ENCODE assay signal across 13 mouse cellular contexts in the genomic region with DNA sequence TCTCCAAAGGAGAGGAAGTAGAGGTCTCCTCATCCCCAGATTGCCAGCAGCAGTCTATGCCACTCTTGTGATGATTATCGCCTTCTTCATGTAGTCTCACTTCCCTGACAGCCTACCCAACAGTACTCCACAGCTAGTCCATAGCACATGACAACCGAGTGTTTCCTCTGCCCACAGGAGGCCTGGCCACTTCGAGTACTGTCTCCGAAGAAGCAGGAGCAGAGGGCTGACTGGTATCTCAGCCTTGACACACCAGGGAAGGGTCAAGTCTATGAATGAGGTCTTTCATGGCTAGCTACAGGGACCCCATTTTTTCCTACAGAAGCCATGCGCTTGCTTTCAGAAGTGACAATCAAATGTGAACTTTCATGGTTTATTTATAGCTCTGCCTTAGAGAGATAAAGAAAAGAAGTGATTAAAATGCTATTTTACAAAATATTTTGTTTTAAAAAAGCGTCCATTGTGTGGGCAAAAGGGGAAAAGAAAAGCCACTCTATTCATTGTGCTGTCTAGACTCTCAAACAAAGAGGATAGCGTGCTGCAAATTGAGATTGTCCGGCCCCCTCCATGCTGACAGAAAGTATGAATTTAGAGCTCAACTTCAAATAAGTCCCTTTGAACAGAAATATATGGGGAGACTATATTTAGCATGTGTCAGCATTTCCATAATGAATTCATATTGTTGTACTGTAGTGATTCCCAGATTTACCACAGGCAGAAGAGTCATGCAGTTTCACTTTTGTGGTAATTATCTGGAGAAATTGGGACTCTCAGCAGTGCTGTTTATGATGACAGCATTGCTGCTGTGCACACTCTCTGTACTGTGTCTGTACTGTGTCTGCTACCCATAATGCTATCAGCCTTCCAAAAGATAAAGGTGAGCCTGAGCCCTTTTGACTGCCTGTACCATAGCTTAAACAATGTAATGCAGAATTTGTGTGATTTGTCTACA. TPM values are rescaled to one million over a fixed set of nuclear protein-coding genes. Genes with fewer than 3 reads are reported as not detected.
DNase-seq lines count a peak whose midpoint lies in the region; ATAC-seq and TF ChIP-seq lines count a peak whose summit lies in the region.
"Had no signal": no experiment of that assay in that cellular context is flagged by ENCODE, and none has a peak within 500 bp of the region (broad histone marks: within the 10 kb centered on the region; RNA-seq: fewer than 3 reads in every experiment).

No protein-coding gene starts in this region.

- H3K36me3 ChIP-seq in heart, embryonic 13.5 days = no peaks in the 10 kb centered on the region
- no peaks in the 10 kb centered on the region for H3K36me3 ChIP-seq in forebrain, embryonic 11.5 days (ENCODE audit: control insufficient read depth, insufficient read depth, low read length)
- H3K36me3 ChIP-seq in hindbrain, embryonic 15.5 days = no peaks in the 10 kb centered on the region
- H3K36me3 ChIP-seq: limb, embryonic 10.5 days had no signal

- peaks cover 16% of the 10 kb centered on the region for H3K4me1 ChIP-seq in heart, embryonic 13.5 days
- H3K4me1 ChIP-seq in forebrain, embryonic 11.5 days (replicated peaks; ENCODE audit: control insufficient read depth, insufficient read depth, low read length) = no peaks in the 10 kb centered on the region
- no peaks in the 10 kb centered on the region for H3K4me1 ChIP-seq in hindbrain, embryonic 15.5 days (replicated peaks)
- no peaks in the 10 kb centered on the region for H3K4me1 ChIP-seq in olfactory bulb, adult 2 months (ENCODE audit: control insufficient read depth, insufficient read depth, low read length)

- intact Hi-C loops in heart, postnatal 25 days (cut with DNase I) = no loop called here

- no peak overlapping the region for H3K9ac ChIP-seq in heart, embryonic 13.5 days
- no peak overlapping the region for H3K9ac ChIP-seq in forebrain, embryonic 11.5 days (ENCODE audit: low read length)
- H3K9ac ChIP-seq in hindbrain, embryonic 15.5 days = no peak overlapping the region

- WGBS in heart, embryonic 13.5 days = 61% methylated on average over 8 of the region's 8 CpGs
- WGBS in forebrain, embryonic 11.5 days = 46% methylated on average over 8 of the region's 8 CpGs
- 31% methylated on average over 8 of the region's 8 CpGs for WGBS in hindbrain, embryonic 15.5 days
- 73% methylated on average over 8 of the region's 8 CpGs for WGBS in olfactory bulb, adult 2 months

- H3K4me3 ChIP-seq in heart, embryonic 13.5 days = no peak overlapping the region
- H3K4me3 ChIP-seq in forebrain, embryonic 11.5 days (ENCODE audit: low read depth, low read length) = no peak overlapping the region
- H3K4me3 ChIP-seq in hindbrain, embryonic 15.5 days = no peak overlapping the region
- H3K4me3 ChIP-seq in olfactory bulb, adult 2 months (ENCODE audit: insufficient read depth, low read depth, low read length) = no peak overlapping the region
- H3K4me3 ChIP-seq: erythroblast, embryonic 14.5 days; limb, embryonic 10.5 days had no signal

- ATAC-seq in heart, embryonic 13.5 days (ENCODE audit: extremely low read depth, insufficient number of reproducible peaks, low FRiP score, low TSS enrichment) = no peak
- ATAC-seq in forebrain, embryonic 11.5 days (replicated peaks; ENCODE audit: low FRiP score) = 0 out of 2 replicates have a peak, but pooled peaks have one; percentile 46
- ATAC-seq in hindbrain, embryonic 15.5 days (ENCODE audit: low FRiP score, low read depth) = peak; percentile 56; the same call in 1 of the 2 replicates

- TF ChIP-seq POLR2A in olfactory bulb, adult 2 months (IDR thresholded peaks at IDR 0.05; ENCODE audit: insufficient read depth, low read depth, low read length) = no peak

- H3K9me3 ChIP-seq in heart, embryonic 13.5 days = no peaks in the 10 kb centered on the region
- H3K9me3 ChIP-seq in forebrain, embryonic 11.5 days (ENCODE audit: control insufficient read depth, low read length) = no peaks in the 10 kb centered on the region
- H3K9me3 ChIP-seq in hindbrain, embryonic 15.5 days = no peaks in the 10 kb centered on the region
- H3K9me3 ChIP-seq: limb, embryonic 10.5 days had no signal

- no peak for TF ChIP-seq CTCF in olfactory bulb, adult 2 months (IDR thresholded peaks at IDR 0.05; ENCODE audit: insufficient read depth, low read depth, low read length)

- no peaks in the 10 kb centered on the region for H3K27me3 ChIP-seq in heart, embryonic 13.5 days (replicated peaks)
- no peaks in the 10 kb centered on the region for H3K27me3 ChIP-seq in forebrain, embryonic 11.5 days (ENCODE audit: control insufficient read depth, insufficient read depth, low read length)
- no peaks in the 10 kb centered on the region for H3K27me3 ChIP-seq in hindbrain, embryonic 15.5 days

- H3K27ac ChIP-seq in heart, embryonic 13.5 days (replicated peaks) = 0 out of 2 replicates have a peak overlapping the region, but pooled peaks have one; percentile 5
- H3K27ac ChIP-seq in forebrain, embryonic 11.5 days (ENCODE audit: low read depth, low read length) = no peak overlapping the region
- H3K27ac ChIP-seq in hindbrain, embryonic 15.5 days (replicated peaks) = no peak overlapping the region
- H3K27ac ChIP-seq in olfactory bulb, adult 2 months (ENCODE audit: insufficient read depth, low read depth, low read length) = peak overlapping the region; percentile 37; the same call in 1 of the 2 replicates
- H3K27ac ChIP-seq: limb, embryonic 10.5 days had no signal

- no peak for DNase-seq in heart, postnatal 25 days (ENCODE audit: low spot score)
- no peak for DNase-seq in forebrain, embryonic 11.5 days (ENCODE audit: low spot score)
- DNase-seq in B cell, adult 2 months = no peak
- DNase-seq in adrenal gland, adult 8-10 months = no peak
- DNase-seq in cerebellum, postnatal 4 days (ENCODE audit: low spot score in 2 of 2) = no peak
- DNase-seq: adrenal gland, postnatal 10 days; cerebellum, adult 18-20 months; right cerebral cortex, postnatal 4 days had no signal

- H3K4me2 ChIP-seq in heart, embryonic 13.5 days = no peak overlapping the region
- no peak overlapping the region for H3K4me2 ChIP-seq in forebrain, embryonic 11.5 days (ENCODE audit: low read depth, low read length, severe bottlenecking)
- H3K4me2 ChIP-seq in hindbrain, embryonic 15.5 days = no peak overlapping the region

RNA-seq across cellular contexts. Expression of a gene that starts 51.1 kb away (rescaled TPM):
- polyA plus RNA-seq in heart, embryonic 13.5 days (2015; fragmentation: Nextera tagmentation; extraction: Ambion mirVana) = 5.5 and 6.3 TPM in 2 replicates
- total RNA-seq in heart, postnatal 25 days (2021) = 1 to 10 TPM; 6.8 to 7.4 TPM
- polyA plus RNA-seq in forebrain, embryonic 11.5 days (2014; fragmentation: Nextera tagmentation; extraction: Ambion mirVana) = 44.3 and 51.8 TPM in 2 replicates
- polyA plus RNA-seq in hindbrain, embryonic 15.5 days (2015; fragmentation: Nextera tagmentation; extraction: Ambion mirVana) = 60.8 and 63.4 TPM in 2 replicates
- polyA plus RNA-seq in olfactory bulb, adult 2 months (2012; ENCODE audit: insufficient read depth, insufficient read length, low replicate concordance, missing spikeins) = 127 TPM in 1 of 2 replicates, not detected in the other
- total RNA-seq in adrenal gland, adult 8-10 months (2022) = 10 to 100 TPM in 3 of 4 experiments, 1 to 10 TPM in 1; 8.9 to 17.9 (median 11.5) TPM
- polyA plus RNA-seq: erythroblast, embryonic 14.5 days had no signal

Comparison
In these comparisons a context has a peak if more than half of its experiments do, and no peak if none do; other contexts are left out.
1. H3K27ac ChIP-seq: peak in heart, embryonic 13.5 days (single experiment) and olfactory bulb, adult 2 months (single experiment); none in forebrain, embryonic 11.5 days (single experiment) and hindbrain, embryonic 15.5 days (single experiment).